Mouse (Mus musculus) CD4-positive naive resting alpha-beta T cell, adult 57 days (primary cell): Measurements from ENCODE around the gene Gm4307. TPM values are rescaled to one million over a fixed set of nuclear protein-coding genes. Genes with fewer than 3 reads are reported as not detected.

ENCODE experiments used
- total RNA-seq: library from RNA; stranded (reverse); gene quantifications from one replicate; pipeline ENCODE4 v1.2.4, GENCODE M21; 2023

The Gm4307 gene
- total RNA-seq, result not detected

DNA sequence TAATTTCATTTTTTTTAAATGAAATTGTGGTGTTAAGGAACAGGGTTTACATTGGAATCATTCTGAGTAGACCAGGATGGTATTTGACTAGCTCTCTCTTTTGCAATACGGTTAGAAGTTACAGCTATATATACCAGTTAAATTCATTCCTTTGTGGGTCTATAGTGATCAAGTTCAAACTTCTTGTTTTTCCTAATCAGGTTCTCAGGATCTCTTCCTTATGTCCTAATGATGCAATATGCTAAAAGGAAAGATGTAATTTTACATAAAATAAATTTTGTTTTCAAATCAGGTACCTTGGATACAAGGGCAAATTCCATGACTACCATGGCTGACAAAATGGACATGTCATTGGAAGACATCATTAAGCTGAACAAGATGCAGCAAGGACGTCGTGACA, at the start of gene Gm4307:
Gm4307 (plus strand) TSS at position 301 of the 400 bp plus-strand sequence.

DNA sequence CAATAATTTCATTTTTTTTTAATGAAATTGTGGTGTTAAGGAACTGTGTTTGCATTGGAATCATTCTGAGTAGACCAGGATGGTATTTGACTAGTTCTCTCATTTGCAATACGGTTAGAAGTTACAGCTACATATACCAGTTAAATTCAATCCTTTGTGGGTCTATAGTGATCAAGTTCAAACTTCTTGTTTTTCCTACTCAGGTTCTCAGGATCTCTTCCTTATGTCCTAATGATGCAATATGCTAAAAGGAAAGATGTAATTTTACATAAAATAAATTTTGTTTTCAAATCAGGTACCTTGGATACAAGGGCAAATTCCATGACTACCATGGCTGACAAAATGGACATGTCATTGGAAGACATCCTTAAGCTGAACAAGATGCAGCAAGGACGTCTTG, 25.8 kb upstream of the Gm4307 start, which contains the start of gene Gm4301:
Gm4301 (plus strand) TSS at position 301 of the 400 bp plus-strand sequence.

DNA sequence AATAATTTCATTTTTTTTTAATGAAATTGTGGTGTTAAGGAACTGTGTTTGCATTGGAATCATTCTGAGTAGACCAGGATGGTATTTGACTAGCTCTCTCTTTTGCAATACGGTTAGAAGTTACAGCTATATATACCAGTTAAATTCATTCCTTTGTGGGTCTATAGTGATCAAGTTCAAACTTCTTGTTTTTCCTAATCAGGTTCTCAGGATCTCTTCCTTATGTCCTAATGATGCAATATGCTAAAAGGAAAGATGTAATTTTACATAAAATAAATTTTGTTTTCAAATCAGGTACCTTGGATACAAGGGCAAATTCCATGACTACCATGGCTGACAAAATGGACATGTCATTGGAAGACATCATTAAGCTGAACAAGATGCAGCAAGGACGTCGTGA, 20.6 kb upstream of the Gm4307 start, which contains the start of gene Gm4302:
Gm4302 (plus strand) TSS at position 301 of the 400 bp plus-strand sequence.

DNA sequence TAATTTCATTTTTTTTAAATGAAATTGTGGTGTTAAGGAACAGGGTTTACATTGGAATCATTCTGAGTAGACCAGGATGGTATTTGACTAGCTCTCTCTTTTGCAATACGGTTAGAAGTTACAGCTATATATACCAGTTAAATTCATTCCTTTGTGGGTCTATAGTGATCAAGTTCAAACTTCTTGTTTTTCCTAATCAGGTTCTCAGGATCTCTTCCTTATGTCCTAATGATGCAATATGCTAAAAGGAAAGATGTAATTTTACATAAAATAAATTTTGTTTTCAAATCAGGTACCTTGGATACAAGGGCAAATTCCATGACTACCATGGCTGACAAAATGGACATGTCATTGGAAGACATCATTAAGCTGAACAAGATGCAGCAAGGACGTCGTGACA, 15.5 kb upstream of the Gm4307 start, which contains the start of gene Gm4303:
Gm4303 (plus strand) TSS at position 301 of the 400 bp plus-strand sequence.

DNA sequence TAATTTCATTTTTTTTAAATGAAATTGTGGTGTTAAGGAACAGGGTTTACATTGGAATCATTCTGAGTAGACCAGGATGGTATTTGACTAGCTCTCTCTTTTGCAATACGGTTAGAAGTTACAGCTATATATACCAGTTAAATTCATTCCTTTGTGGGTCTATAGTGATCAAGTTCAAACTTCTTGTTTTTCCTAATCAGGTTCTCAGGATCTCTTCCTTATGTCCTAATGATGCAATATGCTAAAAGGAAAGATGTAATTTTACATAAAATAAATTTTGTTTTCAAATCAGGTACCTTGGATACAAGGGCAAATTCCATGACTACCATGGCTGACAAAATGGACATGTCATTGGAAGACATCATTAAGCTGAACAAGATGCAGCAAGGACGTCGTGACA, 10.3 kb upstream of the Gm4307 start, which contains the start of gene Gm4305:
Gm4305 (plus strand) TSS at position 301 of the 400 bp plus-strand sequence.

DNA sequence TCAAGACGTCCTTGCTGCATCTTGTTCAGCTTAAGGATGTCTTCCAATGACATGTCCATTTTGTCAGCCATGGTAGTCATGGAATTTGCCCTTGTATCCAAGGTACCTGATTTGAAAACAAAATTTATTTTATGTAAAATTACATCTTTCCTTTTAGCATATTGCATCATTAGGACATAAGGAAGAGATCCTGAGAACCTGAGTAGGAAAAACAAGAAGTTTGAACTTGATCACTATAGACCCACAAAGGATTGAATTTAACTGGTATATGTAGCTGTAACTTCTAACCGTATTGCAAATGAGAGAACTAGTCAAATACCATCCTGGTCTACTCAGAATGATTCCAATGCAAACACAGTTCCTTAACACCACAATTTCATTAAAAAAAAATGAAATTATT, 21.3 kb downstream of the Gm4307 start, which contains the start of gene Gm4312:
Gm4312 (minus strand) TSS at position 101 of the 400 bp plus-strand sequence.

Other genes with a start within 250 kb of the Gm4307 start
- not detected for gene Gm4301, start 25.7 kb upstream of the Gm4307 start, total RNA-seq
- gene Gm4302, start 20.5 kb upstream of the Gm4307 start, total RNA-seq, result not detected
- gene Gm4303, start 15.4 kb upstream of the Gm4307 start, total RNA-seq, result not detected
- not detected for gene Gm4305, start 10.2 kb upstream of the Gm4307 start, total RNA-seq
- not detected for gene Gm4312, start 21.2 kb downstream of the Gm4307 start, total RNA-seq
- 0.86 TPM for gene Tmtc3, start 126.0 kb downstream of the Gm4307 start, total RNA-seq
- 1.5 TPM for gene Cep290, start 126.2 kb downstream of the Gm4307 start, total RNA-seq
- 5.2 TPM for gene 4930430F08Rik, start 229.1 kb downstream of the Gm4307 start, total RNA-seq
- not detected for gene 1700017N19Rik, start 229.1 kb downstream of the Gm4307 start, total RNA-seq